Mouse (Mus musculus): ENCODE results near the gene Syne1. TPM values are rescaled to one million over a fixed set of nuclear protein-coding genes. Genes with fewer than 3 reads are reported as not detected.

The Syne1 gene
- polyA plus RNA-seq, 1 experiment from 2014 or later: 2.4 TPM

- Histone ChIP-seq H3K9ac (ENCODE audit: low read length) (no peak overlapping the region), H3K27ac (ENCODE audit: low read depth, low read length) (no peak overlapping the region), H3K27me3 (ENCODE audit: control insufficient read depth, insufficient read depth, low read length) (peaks cover 3% of the 10 kb centered on the region; the same call in 1 of the 2 replicates), H3K4me2 (ENCODE audit: low read depth, low read length, severe bottlenecking) (no peak overlapping the region), H3K36me3 (ENCODE audit: control insufficient read depth, insufficient read depth, low read length) (no peaks in the 10 kb centered on the region), H3K9me3 (ENCODE audit: control insufficient read depth, low read length) (no peaks in the 10 kb centered on the region), H3K4me1 (replicated peaks; ENCODE audit: control insufficient read depth, insufficient read depth, low read length) (no peaks in the 10 kb centered on the region), H3K4me3 (ENCODE audit: low read depth, low read length) (no peak overlapping the region)
- DNase-seq (ENCODE audit: low spot score): no peak
- ATAC-seq (replicated peaks; ENCODE audit: low FRiP score): no peak
- 81% methylated on average over 1 of the region's 1 CpGs for WGBS
Observed at GRCm38 (mm10) chr10:5027208-5027607, 524.1 kb downstream of the Syne1 start.

- H3K36me3 ChIP-seq (ENCODE audit: control insufficient read depth, insufficient read depth, low read length): no peaks in the 10 kb centered on the region
- ATAC-seq (replicated peaks; ENCODE audit: low FRiP score): no peak
- no peaks in the 10 kb centered on the region for H3K9me3 ChIP-seq (ENCODE audit: control insufficient read depth, low read length)
- H3K4me3 ChIP-seq (ENCODE audit: low read depth, low read length): no peak overlapping the region
- no peak overlapping the region for H3K27ac ChIP-seq (ENCODE audit: low read depth, low read length)
- H3K4me2 ChIP-seq (ENCODE audit: low read depth, low read length, severe bottlenecking): no peak overlapping the region
- no peaks in the 10 kb centered on the region for H3K4me1 ChIP-seq (replicated peaks; ENCODE audit: control insufficient read depth, insufficient read depth, low read length)
- no peak overlapping the region for H3K9ac ChIP-seq (ENCODE audit: low read length)
- peaks cover 3% of the 10 kb centered on the region; the same call in 1 of the 2 replicates for H3K27me3 ChIP-seq (ENCODE audit: control insufficient read depth, insufficient read depth, low read length)
- 94% methylated on average over 4 of the region's 4 CpGs for WGBS
- no peak for DNase-seq (ENCODE audit: low spot score)
Observed at GRCm38 (mm10) chr10:5025906-5026305, 525.4 kb downstream of the Syne1 start.

- no peaks in the 10 kb centered on the region for H3K9me3 ChIP-seq (ENCODE audit: control insufficient read depth, low read length)
- no peaks in the 10 kb centered on the region for H3K4me1 ChIP-seq (replicated peaks; ENCODE audit: control insufficient read depth, insufficient read depth, low read length)
- H3K27me3 ChIP-seq (ENCODE audit: control insufficient read depth, insufficient read depth, low read length): no peaks in the 10 kb centered on the region
- H3K36me3 ChIP-seq (ENCODE audit: control insufficient read depth, insufficient read depth, low read length): no peaks in the 10 kb centered on the region
- H3K9ac ChIP-seq (ENCODE audit: low read length): no peak overlapping the region
- no peak overlapping the region for H3K4me2 ChIP-seq (ENCODE audit: low read depth, low read length, severe bottlenecking)
- ATAC-seq (replicated peaks; ENCODE audit: low FRiP score) (no peak), DNase-seq (ENCODE audit: low spot score) (no peak)
- no peak overlapping the region for H3K4me3 ChIP-seq (ENCODE audit: low read depth, low read length)
- WGBS: 65% methylated on average over 1 of the region's 1 CpGs
- no peak overlapping the region for H3K27ac ChIP-seq (ENCODE audit: low read depth, low read length)
Observed at GRCm38 (mm10) chr10:5017148-5017547, 534.1 kb downstream of the Syne1 start.

GRCm38 (mm10) chr10:5014976-5015375 is 536.3 kb downstream of the Syne1 start:
- no peak overlapping the region for H3K27ac ChIP-seq (ENCODE audit: low read depth, low read length)

GRCm38 (mm10) chr10:5012004-5012403 is 539.3 kb downstream of the Syne1 start:
- H3K4me2 ChIP-seq (ENCODE audit: low read depth, low read length, severe bottlenecking): no peak overlapping the region
- ATAC-seq (replicated peaks; ENCODE audit: low FRiP score) (no peak), DNase-seq (ENCODE audit: low spot score) (no peak)
- no peaks in the 10 kb centered on the region for H3K27me3 ChIP-seq (ENCODE audit: control insufficient read depth, insufficient read depth, low read length)
- H3K9me3 ChIP-seq (ENCODE audit: control insufficient read depth, low read length): no peaks in the 10 kb centered on the region
- H3K36me3 ChIP-seq (ENCODE audit: control insufficient read depth, insufficient read depth, low read length): no peaks in the 10 kb centered on the region
- no peak overlapping the region for H3K4me3 ChIP-seq (ENCODE audit: low read depth, low read length)
- H3K4me1 ChIP-seq (replicated peaks; ENCODE audit: control insufficient read depth, insufficient read depth, low read length): no peaks in the 10 kb centered on the region
- H3K27ac ChIP-seq (ENCODE audit: low read depth, low read length): no peak overlapping the region
- no peak overlapping the region for H3K9ac ChIP-seq (ENCODE audit: low read length)

More at GRCm38 (mm10) chr10:5014976-5015375, 536.3 kb downstream of the Syne1 start:
- WGBS: 86% methylated on average over 1 of the region's 1 CpGs
- DNase-seq (ENCODE audit: low spot score) (no peak), ATAC-seq (replicated peaks; ENCODE audit: low FRiP score) (no peak)
- Histone ChIP-seq H3K9me3 (ENCODE audit: control insufficient read depth, low read length) (no peaks in the 10 kb centered on the region), H3K4me1 (replicated peaks; ENCODE audit: control insufficient read depth, insufficient read depth, low read length) (no peaks in the 10 kb centered on the region), H3K27me3 (ENCODE audit: control insufficient read depth, insufficient read depth, low read length) (no peaks in the 10 kb centered on the region), H3K4me3 (ENCODE audit: low read depth, low read length) (no peak overlapping the region), H3K9ac (ENCODE audit: low read length) (no peak overlapping the region), H3K4me2 (ENCODE audit: low read depth, low read length, severe bottlenecking) (no peak overlapping the region), H3K36me3 (ENCODE audit: control insufficient read depth, insufficient read depth, low read length) (no peaks in the 10 kb centered on the region)

- no peak overlapping the region for H3K27ac ChIP-seq (ENCODE audit: low read depth, low read length)
- no peaks in the 10 kb centered on the region for H3K9me3 ChIP-seq (ENCODE audit: control insufficient read depth, low read length)
- H3K4me3 ChIP-seq (ENCODE audit: low read depth, low read length): no peak overlapping the region
- no peak overlapping the region for H3K4me2 ChIP-seq (ENCODE audit: low read depth, low read length, severe bottlenecking)
- H3K4me1 ChIP-seq (replicated peaks; ENCODE audit: control insufficient read depth, insufficient read depth, low read length): no peaks in the 10 kb centered on the region
- WGBS: 86% methylated on average over 8 of the region's 8 CpGs
- H3K9ac ChIP-seq (ENCODE audit: low read length): no peak overlapping the region
- DNase-seq (ENCODE audit: low spot score) (no peak), ATAC-seq (replicated peaks; ENCODE audit: low FRiP score) (no peak)
- no peaks in the 10 kb centered on the region for H3K36me3 ChIP-seq (ENCODE audit: control insufficient read depth, insufficient read depth, low read length)
- H3K27me3 ChIP-seq (ENCODE audit: control insufficient read depth, insufficient read depth, low read length): no peaks in the 10 kb centered on the region
Observed at GRCm38 (mm10) chr10:5008795-5009366, 542.4 kb downstream of the Syne1 start.

- no peak overlapping the region for H3K9ac ChIP-seq (ENCODE audit: low read length)
- no peak overlapping the region for H3K4me3 ChIP-seq (ENCODE audit: low read depth, low read length)
- no peak overlapping the region for H3K4me2 ChIP-seq (ENCODE audit: low read depth, low read length, severe bottlenecking)
- no peaks in the 10 kb centered on the region for H3K9me3 ChIP-seq (ENCODE audit: control insufficient read depth, low read length)
- 87% methylated on average over 3 of the region's 3 CpGs for WGBS
- H3K27ac ChIP-seq (ENCODE audit: low read depth, low read length): no peak overlapping the region
- no peaks in the 10 kb centered on the region for H3K27me3 ChIP-seq (ENCODE audit: control insufficient read depth, insufficient read depth, low read length)
- DNase-seq (ENCODE audit: low spot score) (no peak), ATAC-seq (replicated peaks; ENCODE audit: low FRiP score) (no peak)
- H3K4me1 ChIP-seq (replicated peaks; ENCODE audit: control insufficient read depth, insufficient read depth, low read length): no peaks in the 10 kb centered on the region
- H3K36me3 ChIP-seq (ENCODE audit: control insufficient read depth, insufficient read depth, low read length): no peaks in the 10 kb centered on the region
Observed at GRCm38 (mm10) chr10:4996592-4996991, 554.7 kb downstream of the Syne1 start.

- Histone ChIP-seq H3K27ac (ENCODE audit: low read depth, low read length) (no peak overlapping the region), H3K9me3 (ENCODE audit: control insufficient read depth, low read length) (no peaks in the 10 kb centered on the region), H3K4me2 (ENCODE audit: low read depth, low read length, severe bottlenecking) (no peak overlapping the region), H3K36me3 (ENCODE audit: control insufficient read depth, insufficient read depth, low read length) (no peaks in the 10 kb centered on the region), H3K4me3 (ENCODE audit: low read depth, low read length) (no peak overlapping the region), H3K4me1 (replicated peaks; ENCODE audit: control insufficient read depth, insufficient read depth, low read length) (no peaks in the 10 kb centered on the region), H3K27me3 (ENCODE audit: control insufficient read depth, insufficient read depth, low read length) (no peaks in the 10 kb centered on the region), H3K9ac (ENCODE audit: low read length) (no peak overlapping the region)
- DNase-seq (ENCODE audit: low spot score) (no peak), ATAC-seq (replicated peaks; ENCODE audit: low FRiP score) (no peak)
- 92% methylated on average over 3 of the region's 3 CpGs for WGBS
Observed at GRCm38 (mm10) chr10:4993802-4994201, 557.5 kb downstream of the Syne1 start.

- H3K9ac ChIP-seq (ENCODE audit: low read length): no peak overlapping the region
- H3K27me3 ChIP-seq (ENCODE audit: control insufficient read depth, insufficient read depth, low read length): no peaks in the 10 kb centered on the region
- H3K9me3 ChIP-seq (ENCODE audit: control insufficient read depth, low read length): no peaks in the 10 kb centered on the region
- 79% methylated on average over 2 of the region's 2 CpGs for WGBS
- H3K36me3 ChIP-seq (ENCODE audit: control insufficient read depth, insufficient read depth, low read length): no peaks in the 10 kb centered on the region
- H3K27ac ChIP-seq (ENCODE audit: low read depth, low read length): no peak overlapping the region
- no peaks in the 10 kb centered on the region for H3K4me1 ChIP-seq (replicated peaks; ENCODE audit: control insufficient read depth, insufficient read depth, low read length)
- no peak overlapping the region for H3K4me2 ChIP-seq (ENCODE audit: low read depth, low read length, severe bottlenecking)
- no peak overlapping the region for H3K4me3 ChIP-seq (ENCODE audit: low read depth, low read length)
- DNase-seq (ENCODE audit: low spot score) (no peak), ATAC-seq (replicated peaks; ENCODE audit: low FRiP score) (no peak)
Observed at GRCm38 (mm10) chr10:4983919-4984318, 567.4 kb downstream of the Syne1 start.
